Mouse (Mus musculus): ENCODE data around the gene Ctrc.

Ctrc gene

DNA sequence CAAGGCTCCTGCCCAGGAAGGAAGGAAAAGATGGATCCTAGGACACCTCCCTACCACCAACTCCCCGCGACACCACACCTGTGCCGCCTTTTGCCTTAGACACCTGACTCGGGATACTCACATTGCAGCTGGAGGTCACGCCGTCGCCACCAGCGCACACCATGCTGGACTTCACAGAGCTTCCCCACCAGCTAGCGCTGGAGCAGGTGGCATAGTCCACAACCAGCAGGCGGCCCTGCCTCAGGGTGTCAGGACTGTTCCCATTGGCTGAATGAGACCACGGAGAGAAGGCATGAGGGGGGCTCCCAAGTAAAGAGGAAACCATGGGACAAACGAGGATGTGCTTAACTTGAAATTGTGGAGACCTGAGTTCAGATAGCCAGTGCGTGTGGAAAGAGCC, 27.3 kb downstream of the Ctrc start:
- DNase-seq (ENCODE audit: low spot score), result no peak

DNA sequence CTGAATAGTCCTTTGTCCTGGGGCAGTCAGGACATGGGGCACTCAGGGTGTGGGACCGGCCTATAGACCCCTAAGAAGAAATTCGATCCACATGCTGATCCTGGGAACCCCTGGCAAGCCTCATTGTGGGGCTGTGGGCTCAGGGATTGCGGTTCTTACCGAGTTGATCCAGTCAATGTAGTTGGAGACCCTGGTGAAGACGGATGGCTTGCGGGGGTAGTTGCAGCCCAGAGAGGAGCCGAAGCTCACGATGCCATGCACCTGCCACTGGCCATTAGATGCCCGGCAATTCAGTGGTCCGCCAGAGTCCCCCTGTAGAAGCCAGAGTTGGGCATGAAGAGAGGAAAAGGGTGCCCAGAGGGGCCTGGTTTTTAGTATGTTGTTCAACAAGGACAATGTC, 28.5 kb downstream of the Ctrc start:
- DNase-seq (ENCODE audit: low spot score), result no peak

DNA sequence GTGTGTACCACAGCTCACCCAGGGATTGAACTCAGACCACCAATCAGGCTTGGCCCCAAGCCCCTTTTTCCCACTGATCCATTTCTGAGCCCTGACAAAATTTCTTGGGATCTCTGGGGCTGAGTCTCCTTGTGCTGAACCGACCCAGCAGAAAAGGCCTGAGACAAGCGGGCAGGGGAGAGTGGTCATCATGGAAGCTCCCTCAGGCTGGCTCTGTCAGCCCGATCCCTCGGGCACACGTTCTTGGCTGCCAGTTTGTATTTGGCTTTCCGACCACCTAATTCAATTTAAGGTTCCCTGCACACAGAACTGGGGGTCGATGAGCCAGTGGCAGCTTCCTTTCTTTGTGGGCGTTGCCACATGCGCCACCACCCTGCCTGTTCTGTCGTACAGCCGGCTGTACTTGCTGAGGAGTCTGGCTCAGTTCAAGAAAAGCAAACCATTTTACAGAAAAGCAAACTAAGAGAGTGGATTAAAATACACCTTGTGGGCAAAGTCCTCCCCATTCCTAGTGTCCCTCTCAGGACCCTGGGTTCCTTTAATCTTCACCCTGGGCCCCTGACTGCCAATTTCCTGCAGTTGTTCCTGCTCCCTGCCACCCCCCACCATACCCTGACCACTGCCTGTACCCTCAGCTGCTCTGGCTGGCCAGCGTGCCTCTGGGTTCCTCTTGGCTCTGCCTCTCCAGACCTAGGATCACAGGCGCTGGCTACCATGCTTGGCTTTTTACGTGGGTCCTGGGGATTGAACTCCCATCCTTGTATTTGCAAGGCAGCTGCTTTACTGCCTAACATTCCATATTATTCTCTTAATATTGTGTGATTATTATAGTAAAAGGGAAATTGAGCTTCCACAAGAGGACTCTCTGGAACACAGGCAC, 29.1 kb downstream of the Ctrc start:
- no peak for DNase-seq (ENCODE audit: low spot score)

DNA sequence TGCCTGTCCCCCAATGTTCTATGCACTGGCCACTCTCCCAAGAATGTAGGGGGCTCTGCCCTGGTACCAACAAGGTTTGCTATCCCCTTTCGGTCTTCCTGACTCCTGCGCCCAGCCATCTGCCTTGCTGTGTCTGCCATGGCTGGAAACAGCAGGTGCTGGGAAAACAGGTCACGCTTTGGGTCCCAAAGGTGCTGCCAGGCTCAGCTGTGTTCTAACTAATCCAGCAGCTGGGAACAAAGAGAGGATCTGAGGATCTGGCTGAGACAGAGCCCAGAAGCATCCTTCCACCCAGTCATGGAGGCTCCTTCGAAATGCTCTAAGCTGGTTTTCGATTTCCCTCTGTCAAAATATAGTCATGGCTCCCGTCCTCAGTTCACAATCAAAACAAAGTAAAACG, 29.9 kb downstream of the Ctrc start:
- no peak for DNase-seq (ENCODE audit: low spot score)

DNA sequence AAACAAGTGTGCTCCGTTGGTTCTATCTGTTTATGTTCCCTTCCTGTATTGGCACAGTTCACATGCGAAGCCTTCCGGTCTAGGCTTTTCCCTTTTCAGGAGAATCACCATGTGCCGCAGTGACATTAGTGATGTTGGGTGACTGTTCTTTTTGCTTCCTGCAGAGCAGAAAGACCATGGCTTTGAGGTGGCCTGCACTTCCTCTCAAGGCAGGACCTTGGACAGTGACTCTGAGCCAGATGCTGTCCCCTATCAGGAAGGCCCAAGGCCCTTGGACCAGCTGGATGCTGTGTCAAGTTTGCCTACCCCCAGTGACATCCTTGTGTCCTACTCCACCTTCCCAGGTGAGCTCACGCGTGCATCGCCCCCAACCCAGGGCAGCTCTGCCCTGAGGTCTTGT, 34.8 kb downstream of the Ctrc start:
- no peak for DNase-seq (ENCODE audit: low spot score)

DNA sequence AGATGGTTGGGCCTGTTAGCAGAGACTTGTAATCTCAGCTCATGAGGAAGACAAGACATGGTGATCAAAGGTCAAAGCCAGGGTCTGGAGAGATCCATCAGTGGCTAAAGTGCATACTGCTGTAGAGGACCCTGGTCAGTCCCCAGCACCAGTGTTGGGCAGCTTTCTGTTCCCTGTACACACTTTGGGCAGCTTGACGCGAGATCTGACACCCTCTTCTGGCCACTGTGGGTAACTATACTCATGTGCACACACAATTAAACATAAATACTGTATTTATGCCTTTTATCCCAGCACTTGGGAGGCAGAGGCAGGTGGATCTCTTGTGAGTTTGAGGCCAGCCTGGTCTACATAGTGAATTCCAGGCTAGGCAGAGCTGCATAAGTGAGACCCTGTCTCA, 35.2 kb downstream of the Ctrc start:
- no peak for DNase-seq (ENCODE audit: low spot score)

DNA sequence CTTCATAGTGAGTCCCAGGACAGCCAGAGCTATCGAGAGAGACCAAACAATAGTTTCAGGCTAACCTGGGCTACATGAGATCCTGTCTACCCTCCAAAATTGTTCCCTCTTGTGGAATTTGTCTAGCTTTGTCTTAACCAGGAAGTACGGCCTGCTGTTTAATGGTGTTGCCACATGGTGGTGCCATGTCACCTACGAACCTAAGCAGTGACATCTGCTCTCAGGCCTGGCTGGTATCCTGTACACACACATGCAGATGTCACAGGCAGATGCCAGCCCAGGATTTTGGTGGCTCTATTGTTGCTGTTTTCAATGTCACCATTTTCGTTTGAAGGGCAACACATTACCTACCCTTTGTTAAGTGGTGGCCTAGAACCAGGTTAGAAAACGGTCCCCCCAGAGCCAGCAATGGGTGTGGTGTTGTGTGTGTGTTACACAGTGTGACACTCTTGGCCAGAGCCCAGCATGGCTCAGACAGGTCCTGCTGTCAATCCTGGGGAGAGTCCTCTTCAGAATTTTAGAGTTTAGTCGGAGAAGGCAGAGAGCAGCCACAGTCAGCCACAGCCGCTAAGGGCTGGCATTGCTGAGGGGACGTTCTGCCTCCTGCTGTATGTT, 36.2 kb downstream of the Ctrc start:
- DNase-seq (ENCODE audit: low spot score), result peak; percentile 35

DNA sequence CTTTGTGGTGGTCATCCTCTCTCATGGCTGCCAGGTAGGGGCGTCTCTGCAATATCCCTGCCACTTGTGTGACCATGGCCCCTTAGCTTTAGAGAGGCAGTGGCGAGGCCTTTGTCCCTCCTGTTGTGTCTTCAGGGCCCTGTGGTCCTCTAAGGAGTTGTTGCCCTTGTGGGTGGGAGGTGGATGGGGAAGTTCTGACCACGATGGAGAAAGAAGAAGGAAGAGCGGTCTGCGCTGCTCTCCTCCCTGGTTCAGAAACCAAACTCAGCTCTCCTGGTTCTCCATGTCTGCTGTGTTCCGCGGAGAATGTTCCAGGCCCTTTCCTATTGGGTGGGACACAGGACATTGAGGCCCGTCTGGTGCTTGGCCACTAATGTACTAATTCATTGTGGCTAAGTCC, 40.3 kb downstream of the Ctrc start:
- no peak for DNase-seq (ENCODE audit: low spot score)

DNA sequence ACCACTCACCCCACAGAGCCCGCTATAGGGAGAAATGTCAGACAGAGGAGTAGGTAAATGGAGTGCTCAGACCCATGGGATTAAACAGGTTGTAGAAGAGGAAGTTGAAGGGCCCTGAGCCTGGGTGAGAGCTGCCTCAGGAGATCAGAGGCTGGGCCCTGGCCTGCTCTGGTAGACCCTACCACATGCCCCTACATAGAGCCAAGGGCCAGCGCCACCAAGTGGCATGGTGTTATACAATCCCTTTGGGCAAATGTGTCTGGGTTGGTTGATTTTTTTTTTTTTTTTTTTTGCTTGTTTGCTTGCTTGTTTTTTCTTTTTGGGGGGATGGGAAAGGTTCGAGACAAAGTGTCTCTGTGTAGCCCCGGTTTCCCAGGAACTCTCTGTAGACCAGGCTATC, 42.1 kb downstream of the Ctrc start:
- no peak for DNase-seq (ENCODE audit: low spot score)

DNA sequence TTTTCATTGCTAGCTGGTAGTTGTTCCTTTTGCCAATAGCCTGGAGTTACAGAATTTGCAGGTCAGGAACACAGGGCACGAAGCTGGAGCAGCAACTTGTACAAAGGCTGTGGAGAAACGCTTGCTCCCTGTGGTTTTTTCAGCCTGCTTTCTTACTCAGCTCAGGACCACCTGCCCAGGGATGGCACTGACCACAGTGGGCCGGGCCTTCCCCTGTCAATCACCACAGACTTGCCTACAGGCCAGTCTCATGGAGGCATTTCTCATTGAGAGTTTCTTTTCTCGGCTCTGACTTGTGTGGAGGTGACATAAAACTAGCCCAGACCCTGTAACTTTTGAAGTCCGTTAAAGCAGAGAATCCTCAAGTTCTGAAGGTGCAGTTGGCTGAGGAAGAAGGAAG, 48.6 kb downstream of the Ctrc start:
- DNase-seq (ENCODE audit: low spot score), result no peak

DNA sequence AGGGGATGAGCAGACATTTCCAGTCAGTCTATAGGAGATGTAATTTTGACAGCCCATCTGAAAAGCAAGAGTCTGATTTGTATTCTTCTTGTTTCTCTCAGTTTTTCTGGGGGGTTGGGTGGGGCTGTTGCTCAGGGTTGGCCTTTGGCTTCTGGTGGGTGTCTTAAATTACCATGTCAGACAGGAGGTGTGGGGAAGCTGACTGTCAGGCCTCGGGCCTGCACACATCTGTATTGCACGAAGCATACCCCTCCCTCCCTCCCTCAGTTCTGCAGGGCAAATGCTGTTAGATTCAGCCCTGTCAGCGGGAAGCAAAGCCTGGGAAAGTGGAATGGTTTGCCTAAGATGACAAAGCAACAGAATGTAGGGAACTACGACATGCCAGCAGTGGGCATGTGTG, 49.2 kb downstream of the Ctrc start:
- DNase-seq (ENCODE audit: low spot score), result no peak

DNA sequence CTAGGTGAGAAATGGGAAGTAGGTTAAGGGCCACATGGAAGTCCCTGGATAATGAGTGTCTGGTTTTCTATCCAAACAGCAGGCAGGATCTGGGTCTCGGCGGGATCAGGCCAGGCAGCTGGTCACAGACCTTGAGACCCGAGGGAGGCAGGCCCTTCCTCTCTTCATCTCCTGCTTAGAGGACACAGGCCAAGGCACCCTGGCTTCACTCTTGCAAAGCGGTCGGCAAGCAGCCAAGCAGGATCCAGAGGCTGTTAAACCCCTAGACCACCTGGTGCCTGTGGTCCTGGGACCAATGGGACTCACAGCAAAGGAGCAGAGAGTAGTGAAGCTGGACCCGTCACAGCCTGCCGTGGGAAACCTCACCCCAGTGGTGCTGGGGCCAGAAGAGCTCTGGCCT, 49.8 kb downstream of the Ctrc start:
- DNase-seq (ENCODE audit: low spot score), result no peak

DNA sequence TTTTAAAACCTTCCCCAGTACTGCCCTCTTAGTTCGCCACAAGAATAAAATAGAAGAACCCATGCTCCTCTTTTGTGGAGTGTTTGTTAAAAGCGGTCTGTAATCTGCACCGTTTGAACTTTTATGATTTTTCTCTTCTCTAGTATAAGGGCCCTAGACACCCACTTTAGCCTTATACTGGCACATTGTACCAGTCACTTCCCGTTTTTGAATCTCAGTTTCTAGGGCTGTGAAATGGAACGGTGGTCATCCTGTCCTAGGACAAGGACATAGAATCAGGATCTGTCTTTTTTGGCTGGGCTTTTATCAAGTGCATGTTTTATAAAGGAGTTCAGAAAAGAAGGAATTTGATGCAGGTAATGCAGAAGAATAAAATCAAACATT, 52.0 kb downstream of the Ctrc start:
- no peak for DNase-seq (ENCODE audit: low spot score)

DNA sequence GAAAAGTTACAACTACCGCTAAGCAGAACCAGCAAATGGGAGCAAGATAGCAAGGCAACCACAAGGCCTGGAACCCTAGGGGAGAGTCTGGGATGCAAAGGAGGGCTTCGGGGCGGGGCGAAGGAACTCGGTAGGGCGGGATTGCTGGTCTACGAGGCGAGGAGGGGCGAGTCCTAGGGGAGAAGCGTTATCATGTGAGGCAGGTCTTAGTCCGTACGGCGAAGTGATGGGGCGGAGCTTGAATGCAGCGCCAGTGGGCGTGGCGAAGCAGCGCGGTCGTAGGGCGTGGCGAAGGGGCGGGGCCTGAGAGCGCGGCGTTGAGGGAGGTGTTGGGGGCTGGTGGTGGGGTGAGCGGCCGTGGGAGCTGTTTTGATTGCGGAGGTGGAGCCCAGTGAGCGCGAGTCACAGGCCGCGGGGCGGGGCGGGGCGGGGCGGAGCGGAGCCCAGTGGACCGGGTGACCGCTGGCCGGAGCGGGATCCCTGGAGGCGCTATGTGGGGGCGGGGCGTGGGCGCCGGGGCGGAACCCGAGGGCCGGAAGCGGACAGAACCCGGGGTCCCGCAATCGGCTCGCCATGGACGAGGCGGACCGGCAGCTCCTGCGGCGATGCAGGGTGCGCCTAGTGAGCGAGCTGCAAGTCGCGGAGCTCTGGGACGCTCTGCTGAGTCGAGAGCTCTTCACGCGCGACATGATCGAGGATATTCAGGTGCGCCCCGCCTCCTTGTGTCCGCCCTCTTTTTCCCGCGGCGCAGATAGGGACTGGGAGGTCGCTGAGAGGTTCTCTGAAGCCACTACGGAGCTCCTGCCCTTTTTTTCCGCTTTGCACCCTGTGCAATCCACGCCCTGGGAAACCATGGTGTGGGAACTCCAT, 52.6 kb downstream of the Ctrc start, which contains the start of gene Casp9:
TSS of gene Casp9 (plus strand) at position 331 of the 870 bp plus-strand sequence.
- DNase-seq (ENCODE audit: low spot score), result peak; percentile 96

DNA sequence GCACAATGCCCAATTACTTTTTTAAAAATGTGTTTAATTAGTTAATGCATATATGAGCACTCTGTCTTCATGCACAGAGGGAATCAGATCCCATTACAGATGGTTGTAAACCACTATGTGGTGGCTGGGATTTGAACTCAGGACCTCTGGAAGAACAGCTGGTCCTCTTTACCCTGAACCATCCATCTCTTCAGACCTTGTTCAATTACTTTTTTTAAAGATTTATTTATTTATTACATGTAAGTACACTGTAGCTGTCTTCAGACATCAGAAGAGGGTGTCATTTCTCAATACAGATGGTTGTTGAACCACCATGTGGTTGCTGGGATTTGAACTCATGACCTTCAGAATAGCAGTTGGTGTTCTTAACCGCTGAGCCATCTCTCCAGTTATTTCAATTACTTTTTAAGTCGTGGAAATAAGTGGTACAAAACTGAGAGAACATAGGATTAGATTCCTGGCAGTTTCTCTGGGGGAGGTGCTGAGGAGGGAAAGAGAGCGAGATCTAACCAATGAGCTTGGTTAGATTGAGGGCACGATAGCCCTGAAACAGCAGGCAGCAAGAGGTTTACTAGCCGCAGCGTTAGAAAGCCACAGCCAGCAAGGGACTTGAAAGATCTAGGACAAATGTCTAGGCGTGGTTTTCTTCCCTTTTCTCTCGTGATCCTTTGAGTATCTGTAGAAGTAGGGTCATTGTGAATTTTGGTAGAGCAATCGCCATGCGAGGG, 53.4 kb downstream of the Ctrc start:
- no peak for DNase-seq (ENCODE audit: low spot score)

DNA sequence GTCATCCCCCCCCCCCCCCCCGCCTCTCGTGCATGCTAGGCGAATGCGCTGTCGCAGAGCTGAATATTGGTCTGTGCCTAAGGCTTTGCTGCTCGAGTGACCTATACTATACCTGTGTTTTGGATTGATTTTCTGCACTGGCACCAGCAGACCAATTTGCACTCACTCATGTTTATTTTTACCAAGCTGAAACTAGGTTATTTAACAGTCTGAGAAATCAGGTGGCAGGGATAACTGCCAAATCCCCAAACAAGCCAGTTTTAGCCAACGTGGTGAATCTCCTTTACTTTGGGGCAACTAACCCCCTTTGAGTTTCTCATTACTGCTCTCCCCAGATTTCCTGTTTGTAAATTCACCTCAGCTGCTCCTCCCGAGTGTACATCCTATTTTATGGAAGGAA, 54.2 kb downstream of the Ctrc start:
- no peak for DNase-seq (ENCODE audit: low spot score)

DNA sequence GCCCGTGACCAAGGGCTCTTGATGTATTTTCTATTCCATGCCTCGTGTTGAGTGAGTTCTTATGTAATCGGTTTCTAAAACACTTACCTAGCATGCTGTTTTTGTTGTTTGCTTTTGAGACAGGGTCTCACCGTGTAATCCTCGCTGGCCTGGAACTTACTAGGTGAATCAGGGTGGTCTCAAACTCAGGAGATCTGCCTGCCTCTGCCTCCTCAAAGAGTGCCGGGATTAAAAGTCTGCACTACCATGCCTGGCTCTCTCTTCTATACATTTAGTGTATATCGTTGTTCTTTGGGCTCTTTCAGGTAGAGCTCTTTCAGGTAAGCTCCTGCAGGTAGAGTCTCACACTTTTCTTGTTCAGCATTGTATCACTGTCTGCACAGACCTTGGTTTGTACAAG, 54.7 kb downstream of the Ctrc start:
- DNase-seq (ENCODE audit: low spot score), result no peak

DNA sequence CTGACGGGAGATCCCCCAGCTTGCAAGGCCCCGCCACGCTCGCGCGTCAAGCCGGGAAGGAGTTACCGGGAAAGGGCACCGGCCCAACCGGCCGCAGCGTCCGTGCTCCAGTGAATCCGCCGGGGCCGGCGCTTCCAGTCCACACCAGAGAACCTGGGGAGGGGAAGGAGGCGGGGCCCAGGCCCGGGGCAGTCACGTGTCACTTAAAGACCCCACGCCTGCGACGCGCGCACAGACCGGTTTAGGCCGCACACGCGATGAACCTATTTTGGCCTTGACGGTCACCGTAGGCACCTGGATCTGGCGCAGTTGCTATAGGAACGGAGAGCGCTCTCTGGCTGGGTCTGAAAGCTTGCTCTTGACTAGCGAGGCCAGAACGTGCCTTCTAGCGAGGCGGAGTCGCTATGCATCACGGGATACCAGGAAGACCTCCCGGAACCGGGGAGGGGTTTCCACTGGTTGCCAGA, 55.6 kb downstream of the Ctrc start, which contains the start of gene Dnajc16:
TSS of gene Dnajc16 (minus strand) at position 408 of the 467 bp plus-strand sequence.
- peak; percentile 98 for DNase-seq (ENCODE audit: low spot score)

DNA sequence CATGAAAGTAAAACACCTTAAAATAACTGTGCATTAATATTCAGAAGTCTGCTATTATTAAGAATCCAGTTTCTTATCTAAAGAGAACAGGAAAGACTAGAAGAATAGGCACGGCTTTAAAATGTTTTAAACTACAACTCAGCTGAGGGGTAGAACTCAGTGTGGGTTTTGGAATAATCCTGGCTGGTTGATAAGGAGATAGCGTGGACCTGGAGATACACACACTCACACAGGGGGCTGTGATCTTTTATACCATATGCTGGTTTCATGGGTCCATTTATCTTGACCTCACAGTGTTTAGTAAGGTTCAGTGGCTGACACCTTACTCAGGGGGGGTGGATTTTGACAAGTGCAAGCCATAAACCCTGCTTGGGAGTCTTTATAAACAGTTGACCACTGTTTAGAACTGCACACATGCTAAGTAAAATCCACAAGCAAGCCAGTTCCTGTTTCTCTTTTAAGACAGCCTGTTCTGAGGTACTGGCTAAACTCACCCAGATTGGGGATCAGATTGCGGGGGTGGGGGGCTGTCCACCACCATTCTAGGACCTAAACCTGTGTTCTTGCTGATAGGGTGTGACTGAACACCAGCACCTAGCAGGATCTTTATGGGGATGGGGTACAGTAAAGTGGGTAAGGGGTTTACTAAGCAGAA, 56.5 kb downstream of the Ctrc start:
- DNase-seq (ENCODE audit: low spot score), result no peak

DNA sequence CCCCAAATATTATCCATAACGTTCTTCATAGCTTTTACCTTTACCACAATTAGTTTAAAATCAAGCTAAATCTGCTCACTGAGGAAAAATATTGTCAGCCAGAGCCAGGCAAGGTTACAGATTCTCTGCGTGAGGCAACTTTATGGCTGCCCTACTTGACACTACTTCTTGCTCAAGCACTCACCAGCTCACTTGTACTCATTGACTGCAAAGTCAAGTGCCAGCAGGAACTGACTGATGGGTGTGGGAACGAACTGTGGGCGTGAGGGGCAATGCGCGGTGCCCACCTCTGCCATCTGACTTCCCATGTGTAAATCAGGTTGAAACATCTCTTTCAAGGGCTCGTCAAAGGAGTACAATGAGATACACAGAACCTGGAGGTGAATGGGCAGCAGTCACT, 58.7 kb downstream of the Ctrc start:
- no peak for DNase-seq (ENCODE audit: low spot score)

DNA sequence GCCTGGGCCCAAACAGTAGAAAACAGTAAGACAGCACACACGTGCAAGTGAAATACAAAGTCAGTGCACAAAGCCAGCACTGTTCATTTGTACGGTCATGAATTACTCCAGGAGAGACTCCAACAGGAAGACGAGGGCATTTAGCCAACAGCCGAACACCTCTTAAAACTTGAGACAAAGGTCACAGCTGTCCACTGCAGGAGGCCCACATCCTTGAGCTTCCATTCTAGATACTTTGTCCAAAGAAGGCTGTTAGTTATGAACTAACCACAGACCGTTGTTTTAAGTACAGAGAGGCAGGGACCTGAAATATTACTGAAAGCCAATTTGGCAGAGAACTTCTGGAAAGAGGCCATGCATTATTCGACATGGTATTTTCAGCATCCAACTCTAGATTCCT, 59.1 kb downstream of the Ctrc start:
- no peak for DNase-seq (ENCODE audit: low spot score)
